Mouse (Mus musculus) CH12.LX (cell line): ENCODE data around the gene 1700092M07Rik. TPM values are rescaled to one million over a fixed set of nuclear protein-coding genes. Genes with fewer than 3 reads are reported as not detected.

Experiments
- DNase-seq: peaks from one replicate; pipeline ENCODE4 v3.0.0-alpha.2; 2013; ENCODE audit errors: extremely low read depth
- H3K27ac ChIP-seq: 2 replicates; pipeline ENCODE4 v1.5.1; 2012; ENCODE audit warnings: low read depth, mild to moderate bottlenecking, control low read depth, moderate library complexity; ENCODE audit not compliant: insufficient read depth
- H3K27me3 ChIP-seq: replicated peaks from 2 replicates; pipeline ENCODE3; 2012; ENCODE audit warnings: inconsistent platforms
- H3K36me3 ChIP-seq, 2 experiments: replicated peaks in 1 of 2; 2 replicates each; pipeline versions ENCODE3 to v1.6.1; 2012; ENCODE audit warnings: inconsistent platforms in 1 of 2, low read length in 1 of 2, mild to moderate bottlenecking in 1 of 2, mixed read lengths in 1 of 2, moderate library complexity in 1 of 2; ENCODE audit not compliant: control insufficient read depth in 1 of 2, insufficient read depth in 1 of 2
- H3K4me1 ChIP-seq, 2 experiments: 2 replicates each; pipeline ENCODE4 v1.6.1; 2012; ENCODE audit warnings: inconsistent platforms in 1 of 2, moderate library complexity in 1 of 2; ENCODE audit not compliant: insufficient read depth in 2 of 2, control insufficient read depth in 1 of 2
- H3K4me2 ChIP-seq: 2 replicates; pipeline ENCODE4 v1.6.1; 2012; ENCODE audit warnings: low read depth, mild to moderate bottlenecking, control low read depth; ENCODE audit not compliant: poor library complexity, insufficient read depth, severe bottlenecking
- H3K4me3 ChIP-seq, 3 experiments: fragments of 150-350 bp in 1 of 3; sonication (generic) in 1 of 3; replicated peaks in 1 of 3; 2 replicates each; pipeline versions ENCODE3 to v1.5.1; 2011 to 2012; ENCODE audit warnings: low read depth in 2 of 3, low read length in 2 of 3, mild to moderate bottlenecking in 2 of 3, moderate library complexity in 2 of 3, control low read depth in 1 of 3, improper control_type of control experiment in 1 of 3, inconsistent platforms in 1 of 3, mixed read lengths in 1 of 3; ENCODE audit not compliant: poor library complexity in 1 of 3
- H3K79me2 ChIP-seq: replicated peaks from 2 replicates; pipeline ENCODE4 v1.6.1; 2012; ENCODE audit warnings: mild to moderate bottlenecking, moderate library complexity; ENCODE audit not compliant: control insufficient read depth, poor library complexity, insufficient read depth, severe bottlenecking; ENCODE audit errors: extremely low read depth
- H3K9ac ChIP-seq: 2 replicates; pipeline ENCODE4 v1.6.1; 2012; ENCODE audit warnings: low read depth, mild to moderate bottlenecking, control low read depth, moderate library complexity; ENCODE audit not compliant: insufficient read depth
- H3K9me3 ChIP-seq: replicated peaks from 2 replicates; pipeline ENCODE3; 2012; ENCODE audit warnings: low read length, inconsistent platforms, mixed read lengths
- BHLHE40 ChIP-seq: IDR thresholded peaks from 2 replicates; pipeline ENCODE4 v1.6.1; 2011; ENCODE audit warnings: mild to moderate bottlenecking, low read depth, low read length, improper control_type of control experiment
- CHD1 ChIP-seq: IDR thresholded peaks from 2 replicates; pipeline ENCODE4 v1.6.1; 2012; ENCODE audit warnings: low read depth, low read length, improper control_type of control experiment, inconsistent platforms
- CHD2 ChIP-seq: IDR thresholded peaks from 2 replicates; pipeline ENCODE4 v1.6.1; 2011; ENCODE audit warnings: low read length, improper control_type of control experiment
- CTCF ChIP-seq, 2 experiments: IDR thresholded peaks in 1 of 2; conservative IDR thresholded peaks in 1 of 2; 2 replicates each; pipeline ENCODE4 v1.5.1; 2011 to 2012; ENCODE audit warnings: low read depth in 2 of 2, low read length in 2 of 2, improper control_type of control experiment in 1 of 2, inconsistent platforms in 1 of 2, mild to moderate bottlenecking in 1 of 2, moderate library complexity in 1 of 2
- E2F4 ChIP-seq: IDR thresholded peaks from 2 replicates; pipeline ENCODE4 v1.6.1; 2011; ENCODE audit warnings: low read depth, low read length, improper control_type of control experiment; ENCODE audit not compliant: insufficient replicate concordance
- ELF1 ChIP-seq: IDR thresholded peaks from 2 replicates; pipeline ENCODE4 v1.6.1; 2014; ENCODE audit warnings: low read depth, mild to moderate bottlenecking, inconsistent platforms, low read length, improper control_type of control experiment
- EP300 ChIP-seq: IDR thresholded peaks from 2 replicates; pipeline ENCODE4 v1.6.1; 2011; ENCODE audit warnings: low read length, improper control_type of control experiment
- ETS1 ChIP-seq: conservative IDR thresholded peaks from 2 replicates; pipeline ENCODE4 v1.6.1; 2012; ENCODE audit warnings: low read depth, mild to moderate bottlenecking, inconsistent platforms, low read length, improper control_type of control experiment, moderate library complexity
- GABPA ChIP-seq: IDR thresholded peaks from 2 replicates; pipeline ENCODE4 v1.6.1; 2012; ENCODE audit warnings: low read depth, low read length, improper control_type of control experiment, inconsistent platforms; ENCODE audit not compliant: insufficient replicate concordance
- HCFC1 ChIP-seq: IDR thresholded peaks from 2 replicates; pipeline ENCODE4 v1.6.1; 2012; ENCODE audit warnings: low read depth, mild to moderate bottlenecking, inconsistent platforms, low read length, improper control_type of control experiment
- IRF4 ChIP-seq: IDR thresholded peaks from 2 replicates; pipeline ENCODE4 v1.6.1; 2014; ENCODE audit warnings: low read depth, mild to moderate bottlenecking, inconsistent platforms, low read length, improper control_type of control experiment
- JUN ChIP-seq: IDR thresholded peaks from 2 replicates; pipeline ENCODE4 v1.6.1; 2011; ENCODE audit warnings: low read depth, mild to moderate bottlenecking, low read length, improper control_type of control experiment, moderate library complexity; ENCODE audit not compliant: insufficient read depth
- JUND ChIP-seq: conservative IDR thresholded peaks from 2 replicates; pipeline ENCODE4 v1.6.1; 2011; ENCODE audit warnings: low read depth, low read length, improper control_type of control experiment
- KAT2A ChIP-seq: IDR thresholded peaks from 2 replicates; pipeline ENCODE4 v1.6.1; 2012; ENCODE audit warnings: low read length, improper control_type of control experiment, inconsistent platforms; ENCODE audit not compliant: insufficient replicate concordance
- MAFK ChIP-seq: IDR thresholded peaks from 2 replicates; pipeline ENCODE4 v1.6.1; 2011; ENCODE audit warnings: low read length, improper control_type of control experiment; ENCODE audit not compliant: insufficient replicate concordance
- MAX ChIP-seq: IDR thresholded peaks from 2 replicates; pipeline ENCODE4 v1.6.1; 2011; ENCODE audit warnings: low read length, improper control_type of control experiment
- MAZ ChIP-seq: IDR thresholded peaks from 2 replicates; pipeline ENCODE4 v1.6.1; 2012; ENCODE audit warnings: low read depth, mild to moderate bottlenecking, inconsistent platforms, low read length, improper control_type of control experiment, moderate library complexity
- MEF2A ChIP-seq: IDR thresholded peaks from 2 replicates; pipeline ENCODE4 v1.6.1; 2014; ENCODE audit warnings: low read depth, mild to moderate bottlenecking, inconsistent platforms, low read length, improper control_type of control experiment, borderline replicate concordance
- MXI1 ChIP-seq: IDR thresholded peaks from 2 replicates; pipeline ENCODE4 v1.6.1; 2011; ENCODE audit warnings: mild to moderate bottlenecking, low read depth, low read length, improper control_type of control experiment
- MYC ChIP-seq: IDR thresholded peaks from 2 replicates; pipeline ENCODE4 v1.6.1; 2011; ENCODE audit warnings: low read depth, mild to moderate bottlenecking, improper control_type of control experiment, low read length
- NELFE ChIP-seq: IDR thresholded peaks from 2 replicates; pipeline ENCODE4 v1.6.1; 2011; ENCODE audit warnings: low read depth, low read length, improper control_type of control experiment
- NRF1 ChIP-seq: IDR thresholded peaks from 2 replicates; pipeline ENCODE4 v1.6.1; 2014; ENCODE audit warnings: low read depth, mild to moderate bottlenecking, inconsistent platforms, low read length, improper control_type of control experiment, moderate library complexity
- PAX5 ChIP-seq: IDR thresholded peaks from 2 replicates; pipeline ENCODE4 v1.6.1; 2012; ENCODE audit warnings: low read length, inconsistent platforms, mixed read lengths
- POLR2A ChIP-seq: IDR thresholded peaks from 2 replicates; pipeline ENCODE4 v1.6.1; 2011; ENCODE audit warnings: low read depth, mild to moderate bottlenecking, improper control_type of control experiment, low read length
- POLR2AphosphoS2 ChIP-seq: IDR thresholded peaks from 2 replicates; pipeline ENCODE4 v1.6.1; 2011; ENCODE audit warnings: low read depth, low read length, improper control_type of control experiment
- RAD21 ChIP-seq: IDR thresholded peaks from 2 replicates; pipeline ENCODE4 v1.6.1; 2011; ENCODE audit warnings: low read depth, mild to moderate bottlenecking, low read length, improper control_type of control experiment, moderate library complexity
- RCOR1 ChIP-seq: conservative IDR thresholded peaks from 2 replicates; pipeline ENCODE4 v1.6.1; 2012; ENCODE audit warnings: low read depth, mild to moderate bottlenecking, inconsistent platforms, low read length, improper control_type of control experiment
- SIN3A ChIP-seq: IDR thresholded peaks from 2 replicates; pipeline ENCODE4 v1.6.1; 2012; ENCODE audit warnings: low read length, improper control_type of control experiment, inconsistent platforms
- SMC3 ChIP-seq: IDR thresholded peaks from 2 replicates; pipeline ENCODE4 v1.6.1; 2011; ENCODE audit warnings: low read depth, low read length, improper control_type of control experiment
- TBP ChIP-seq: conservative IDR thresholded peaks from 2 replicates; pipeline ENCODE4 v1.6.1; 2011; ENCODE audit warnings: low read depth, low read length, improper control_type of control experiment
- TCF12 ChIP-seq: IDR thresholded peaks from 2 replicates; pipeline ENCODE4 v1.6.1; 2014; ENCODE audit warnings: low read depth, mild to moderate bottlenecking, inconsistent platforms, low read length, improper control_type of control experiment
- UBTF ChIP-seq: IDR thresholded peaks from 2 replicates; pipeline ENCODE4 v1.6.1; 2012; ENCODE audit warnings: low read depth, mild to moderate bottlenecking, inconsistent platforms, low read length, improper control_type of control experiment, moderate library complexity
- USF1 ChIP-seq: IDR thresholded peaks from 2 replicates; pipeline ENCODE4 v1.6.1; 2014; ENCODE audit warnings: low read depth, mild to moderate bottlenecking, inconsistent platforms, low read length, improper control_type of control experiment
- USF2 ChIP-seq: conservative IDR thresholded peaks from 2 replicates; pipeline ENCODE4 v1.6.1; 2011; ENCODE audit warnings: low read depth, low read length, improper control_type of control experiment
- ZC3H11A ChIP-seq: IDR thresholded peaks from 2 replicates; pipeline ENCODE4 v1.6.1; 2012; ENCODE audit warnings: low read depth, mild to moderate bottlenecking, inconsistent platforms, low read length, improper control_type of control experiment
- ZKSCAN1 ChIP-seq: IDR thresholded peaks from 2 replicates; pipeline ENCODE4 v1.6.1; 2012; ENCODE audit warnings: low read depth, inconsistent platforms, low read length, improper control_type of control experiment, borderline replicate concordance
- ZMIZ1 ChIP-seq: IDR thresholded peaks from 2 replicates; pipeline ENCODE4 v1.6.1; 2012; ENCODE audit warnings: low read depth, mild to moderate bottlenecking, inconsistent platforms, low read length, improper control_type of control experiment
- ZNF384 ChIP-seq: IDR thresholded peaks from 2 replicates; pipeline ENCODE4 v1.6.1; 2012; ENCODE audit warnings: low read depth, low read length, improper control_type of control experiment, inconsistent platforms
- dilution Hi-C: fragments of 300-500 bp; cut with MboI; formaldehyde crosslinking; loops from 2 replicates; pipeline ENCODE4 v1.14.3; 2020; ENCODE audit warnings: low sequenced_read_pairs; ENCODE audit not compliant: extremely low pct_unique_long_range_greater_than_20kb, extremely low pct_ligation_motif_present
- in situ Hi-C: fragments of 300-500 bp; cut with MboI; formaldehyde crosslinking; loops from 3 replicates; pipeline ENCODE4 v1.14.3; 2019; ENCODE audit warnings: low sequenced_read_pairs, low pct_ligation_motif_present, low pct_unique_long_range_greater_than_20kb, mixed read lengths
- polyA plus RNA-seq: library from polyadenylated mRNA; unstranded; fragments of >175 nt; gene quantifications from 2 replicates; pipeline ENCODE4 v1.2.1, GENCODE M21; 2012; ENCODE audit warnings: low read depth; ENCODE audit not compliant: insufficient read length
- total RNA-seq, 2 experiments: library from RNA; depleted of rRNA; stranded (reverse); fragments of 300-350 nt in 1 of 2; fragments of >200 nt in 1 of 2; gene quantifications; 2 replicates each; pipeline ENCODE4 v1.2.3; 2012 to 2014

Gene 1700092M07Rik
- total and polyA plus RNA-seq, 3 experiments, result 1.0 to 3.8 (median 3.1) TPM

GRCm38 (mm10) chr19:8741243-8741869 is 838 bp downstream of the 1700092M07Rik start, which contains the start of gene Stx5a:
Stx5a (plus strand) TSS chr19:8741413.
- Histone ChIP-seq H3K9ac (peak within 1 kb of the TSS; percentile 92), H3K4me2 (peak within 1 kb of the TSS; percentile 72), H3K4me1 (peaks cover 11 to 41% of the 10 kb centered on the region in 2 experiments), H3K27ac (peak within 1 kb of the TSS; percentile 91), H3K9me3 (no peaks in the 10 kb centered on the region), H3K27me3 (no peaks in the 10 kb centered on the region), H3K79me2 (peaks cover 34% of the 10 kb centered on the region), H3K36me3 (peaks cover 55 to 78% of the 10 kb centered on the region in 2 experiments), H3K4me3 (peak within 1 kb of the TSS; percentile 75 to 77 (median 77))
- no peak for TF ChIP-seq MAFK
- peak; percentile 60; the same call in 1 of the 2 replicates for TF ChIP-seq MAZ
- peak; percentile 98 for TF ChIP-seq CHD2
- TF ChIP-seq MYC, result peak; percentile 32; the same call in 1 of the 2 replicates
- peak; percentile 86 for TF ChIP-seq HCFC1
- TF ChIP-seq ZKSCAN1, result no peak
- TF ChIP-seq ZC3H11A, result no peak
- TF ChIP-seq TBP, result peak; percentile 52; the same call in 1 of the 2 replicates
- TF ChIP-seq UBTF, result no peak
- TF ChIP-seq USF1, result no peak
- TF ChIP-seq EP300, result no peak
- peak; percentile 91 for TF ChIP-seq ELF1
- peak; percentile 97 for TF ChIP-seq POLR2AphosphoS2
- TF ChIP-seq USF2, result 0 out of 2 replicates have a peak, but pooled peaks have one; percentile 5
- TF ChIP-seq JUND, result no peak; the same call in 1 of the 2 replicates
- peak; percentile 8; the same call in 1 of the 2 replicates for TF ChIP-seq SMC3
- TF ChIP-seq RAD21, result no peak
- peak; percentile 80; the same call in 1 of the 2 replicates for TF ChIP-seq ZMIZ1
- TF ChIP-seq POLR2A, result peak; percentile 73
- peak; percentile 95 for TF ChIP-seq SIN3A
- TF ChIP-seq IRF4, result no peak
- TF ChIP-seq PAX5, result no peak
- no peak for TF ChIP-seq E2F4
- peak; percentile 53; the same call in 1 of the 2 replicates for TF ChIP-seq NELFE
- TF ChIP-seq CHD1, result no peak
- no peak for TF ChIP-seq ETS1
- 0 out of 2 replicates have a peak, but pooled peaks have one; percentile 58 for TF ChIP-seq MEF2A
- no peak for TF ChIP-seq JUN
- TF ChIP-seq MAX, result 0 out of 2 replicates have a peak, but pooled peaks have one; percentile 55
- TF ChIP-seq KAT2A, result peak; percentile 84; the same call in 1 of the 2 replicates
- TF ChIP-seq NRF1, result peak; percentile 34; the same call in 1 of the 2 replicates
- no peak for TF ChIP-seq CTCF (conservative IDR thresholded peaks at IDR 0.05 in 1 of 2, IDR thresholded peaks at IDR 0.05 in 1 of 2; ENCODE audit: low read depth in 2 of 2, low read length in 2 of 2)
- TF ChIP-seq MXI1, result no peak
- TF ChIP-seq BHLHE40, result no peak
- no peak; the same call in 1 of the 2 replicates for TF ChIP-seq GABPA
- peak; percentile 75 for TF ChIP-seq ZNF384
- TF ChIP-seq RCOR1, result peak; percentile 12; the same call in 1 of the 2 replicates
- TF ChIP-seq TCF12, result peak; percentile 57; the same call in 1 of the 2 replicates
- in situ Hi-C loops, result loop anchor here (25.0 kb wide), 1 partner anchor 371 kb away; no protein-coding TSS in a partner anchor
- peak; percentile 98 for DNase-seq
- dilution Hi-C loops, result no loop called here
